Mouse (Mus musculus): ENCODE data around the gene Gch1. TPM values are rescaled to one million over a fixed set of nuclear protein-coding genes. Genes with fewer than 3 reads are reported as not detected.

Gene Gch1
- 1.3 TPM in 2 replicates for polyA plus RNA-seq (2012; rRNA removed)
- polyA plus RNA-seq (2014; fragmentation: Nextera tagmentation; extraction: Ambion mirVana) = 0.99 and 1.5 TPM in 2 replicates

DNA sequence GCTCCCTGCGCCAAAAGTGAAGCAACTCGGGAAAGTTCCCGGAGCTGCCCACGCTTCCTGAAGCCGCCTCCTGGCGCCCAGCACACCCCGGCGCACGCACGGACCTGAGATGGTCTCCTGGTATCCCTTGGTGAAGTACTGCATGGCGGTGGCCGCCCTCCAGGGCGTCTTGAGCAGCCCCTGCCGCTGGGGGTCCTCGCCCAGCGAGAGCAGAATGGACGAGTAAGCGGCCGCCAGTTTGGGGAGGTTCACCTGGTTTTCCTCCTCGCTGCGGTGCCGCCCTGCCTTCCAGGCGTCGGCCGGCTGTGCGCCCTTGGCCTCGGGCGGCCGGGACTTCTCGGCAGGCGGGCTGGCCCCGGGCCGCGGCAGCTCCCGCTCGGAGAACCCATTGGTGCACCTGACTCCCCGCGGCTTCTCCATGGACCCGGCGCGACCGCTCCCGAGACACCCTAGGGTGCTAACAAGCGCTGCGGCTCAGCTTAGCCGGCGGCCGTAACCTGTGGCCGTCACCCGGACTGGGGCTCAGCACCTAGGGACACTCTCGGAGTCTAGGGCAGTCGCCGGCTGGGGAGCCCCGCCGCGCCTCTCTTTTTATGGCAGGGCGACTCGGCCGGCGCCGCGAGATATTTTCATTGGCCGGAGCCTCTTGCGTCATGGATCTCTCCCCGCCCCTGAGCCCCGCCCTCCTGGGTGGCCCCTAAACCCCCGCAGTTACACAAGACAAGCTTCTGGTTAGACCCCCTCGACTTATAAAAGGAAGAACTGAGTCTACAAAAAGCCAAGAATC lies at the start of gene Gch1:
Gch1 (minus strand) TSS at position 566 of the 787 bp plus-strand sequence.
- 3% methylated on average over 53 of the region's 68 CpGs for WGBS

DNA sequence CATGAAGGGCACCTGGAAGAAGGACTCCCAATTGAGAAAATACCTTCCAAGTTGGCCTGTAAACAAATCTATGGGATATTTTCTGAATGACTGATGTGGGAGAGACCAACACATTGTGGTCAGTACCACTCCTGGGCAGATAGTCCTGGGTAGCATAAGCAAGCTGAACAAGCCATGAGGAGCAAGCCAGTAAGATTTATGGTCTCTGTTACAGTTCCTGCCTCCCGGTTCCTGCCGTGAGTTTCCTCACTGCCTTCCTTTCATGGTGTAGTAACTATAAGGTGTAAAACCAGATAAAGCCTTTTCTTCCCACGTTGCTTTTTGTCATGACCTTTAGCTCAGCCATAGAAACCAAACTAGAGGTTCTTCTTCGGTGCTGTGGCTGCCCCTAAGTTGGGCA lies 48.1 kb upstream of the Gch1 start:
- Histone ChIP-seq H3K9me3 (ENCODE audit: control insufficient read depth, low read length) (no peaks in the 10 kb centered on the region), H3K27me3 (ENCODE audit: control insufficient read depth, insufficient read depth, low read length) (no peaks in the 10 kb centered on the region), H3K4me2 (replicated peaks; ENCODE audit: low read depth, low read length, severe bottlenecking) (no peak overlapping the region), H3K9ac (ENCODE audit: low read depth, low read length, severe bottlenecking) (no peak overlapping the region), H3K36me3 (ENCODE audit: control insufficient read depth, insufficient read depth, low read length) (peaks cover 16% of the 10 kb centered on the region), H3K4me1 (ENCODE audit: control insufficient read depth, insufficient read depth, low read length) (no peaks in the 10 kb centered on the region), H3K4me3 (replicated peaks; ENCODE audit: low read length) (no peak overlapping the region), H3K27ac (replicated peaks; ENCODE audit: low read depth, low read length) (no peak overlapping the region)
- DNase-seq (ENCODE audit: low spot score) (no peak), ATAC-seq (ENCODE audit: low FRiP score, low read depth) (no peak)
- TF ChIP-seq POLR2A (IDR thresholded peaks at IDR 0.05; ENCODE audit: borderline replicate concordance, extremely low read depth, insufficient read depth, insufficient read length) = no peak
- 87% methylated on average over 4 of the region's 4 CpGs for WGBS

More for the DNA sequence above, at the start of gene Gch1:
- Histone ChIP-seq H3K9me3 (ENCODE audit: control insufficient read depth, low read length) (no peaks in the 10 kb centered on the region), H3K4me2 (replicated peaks; ENCODE audit: low read depth, low read length, severe bottlenecking) (peak within 1 kb of the TSS; percentile 100), H3K4me1 (ENCODE audit: control insufficient read depth, insufficient read depth, low read length) (peaks cover 5% of the 10 kb centered on the region; the same call in 1 of the 2 replicates), H3K36me3 (ENCODE audit: control insufficient read depth, insufficient read depth, low read length) (no peaks in the 10 kb centered on the region), H3K9ac (ENCODE audit: low read depth, low read length, severe bottlenecking) (peak within 1 kb of the TSS; percentile 46), H3K27ac (replicated peaks; ENCODE audit: low read depth, low read length) (no peak within 1 kb of the TSS), H3K27me3 (ENCODE audit: control insufficient read depth, insufficient read depth, low read length) (peaks cover 10% of the 10 kb centered on the region; the same call in 1 of the 2 replicates), H3K4me3 (replicated peaks; ENCODE audit: low read length) (peak within 1 kb of the TSS; percentile 61)
- peak; percentile 86 for ATAC-seq (ENCODE audit: low FRiP score, low read depth)
- peak; percentile 67 for DNase-seq (ENCODE audit: low spot score)
- TF ChIP-seq POLR2A (IDR thresholded peaks at IDR 0.05; ENCODE audit: borderline replicate concordance, extremely low read depth, insufficient read depth, insufficient read length) = no peak

DNA sequence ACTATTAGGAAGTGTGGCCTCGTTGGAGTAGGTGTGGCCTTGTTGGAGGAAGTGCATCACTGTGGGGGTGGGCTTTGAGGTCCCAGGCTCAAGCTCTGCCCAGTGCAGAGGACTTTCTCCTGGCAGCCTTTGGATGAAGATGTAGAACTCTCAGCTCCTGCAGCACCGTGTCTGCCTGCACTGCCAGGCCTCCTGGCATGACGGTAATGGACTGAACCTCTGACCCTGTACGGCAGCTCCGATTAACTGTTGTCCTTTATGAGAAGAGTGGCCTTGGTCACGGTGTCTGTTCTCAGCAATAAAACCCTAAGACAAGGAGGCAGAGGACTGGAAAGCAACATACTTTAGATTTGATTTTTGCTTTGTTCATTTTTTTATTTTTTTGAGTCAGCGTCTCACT lies 47.3 kb upstream of the Gch1 start:
- no peaks in the 10 kb centered on the region for H3K27me3 ChIP-seq (ENCODE audit: control insufficient read depth, insufficient read depth, low read length)
- WGBS = 90% methylated on average over 7 of the region's 7 CpGs
- ATAC-seq (ENCODE audit: low FRiP score, low read depth) (no peak), DNase-seq (ENCODE audit: low spot score) (no peak)
- H3K9ac ChIP-seq (ENCODE audit: low read depth, low read length, severe bottlenecking) = no peak overlapping the region
- no peaks in the 10 kb centered on the region for H3K9me3 ChIP-seq (ENCODE audit: control insufficient read depth, low read length)
- H3K4me3 ChIP-seq (replicated peaks; ENCODE audit: low read length) = no peak overlapping the region
- no peak overlapping the region for H3K27ac ChIP-seq (replicated peaks; ENCODE audit: low read depth, low read length)
- H3K36me3 ChIP-seq (ENCODE audit: control insufficient read depth, insufficient read depth, low read length) = peaks cover 9% of the 10 kb centered on the region
- H3K4me2 ChIP-seq (replicated peaks; ENCODE audit: low read depth, low read length, severe bottlenecking) = no peak overlapping the region
- no peak for TF ChIP-seq POLR2A (IDR thresholded peaks at IDR 0.05; ENCODE audit: borderline replicate concordance, extremely low read depth, insufficient read depth, insufficient read length)
- no peaks in the 10 kb centered on the region for H3K4me1 ChIP-seq (ENCODE audit: control insufficient read depth, insufficient read depth, low read length)

DNA sequence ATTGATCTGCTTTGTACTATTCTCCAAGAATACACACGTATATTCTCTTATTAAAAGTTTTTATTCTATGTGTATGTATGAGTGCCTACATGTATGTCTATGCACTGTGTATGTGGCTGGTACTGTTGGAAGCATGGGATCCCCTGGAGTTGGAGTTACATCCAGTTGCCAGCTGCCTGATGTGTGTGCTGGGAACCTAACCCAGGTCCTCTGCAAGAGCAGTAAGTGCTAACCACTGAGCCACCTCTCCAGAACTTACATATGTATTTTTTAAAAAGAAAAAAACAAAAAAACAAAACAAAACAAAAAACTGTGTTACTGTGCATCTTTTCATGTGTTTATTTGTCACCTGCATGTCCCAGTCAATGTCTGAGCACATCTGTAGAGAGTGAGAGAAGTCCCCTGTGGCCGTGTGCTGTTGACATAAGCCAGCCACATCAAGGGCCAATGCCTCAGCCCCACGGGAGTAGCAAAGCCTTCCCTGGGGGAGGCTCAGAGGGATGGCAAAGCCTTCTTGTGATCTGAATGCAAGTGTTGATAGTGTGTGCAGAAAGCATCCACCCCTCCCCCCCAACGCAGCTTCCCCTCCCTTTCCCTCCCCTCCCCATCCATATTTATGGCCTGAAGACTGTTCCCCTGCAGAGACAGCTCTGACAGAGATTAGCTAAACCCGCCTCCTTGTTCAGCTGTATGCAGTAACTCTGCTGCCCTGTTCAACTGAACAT lies 45.5 kb upstream of the Gch1 start:
- H3K36me3 ChIP-seq (ENCODE audit: control insufficient read depth, insufficient read depth, low read length) = no peaks in the 10 kb centered on the region
- WGBS = 79% methylated on average over 5 of the region's 5 CpGs
- H3K4me1 ChIP-seq (ENCODE audit: control insufficient read depth, insufficient read depth, low read length) = no peaks in the 10 kb centered on the region
- H3K9me3 ChIP-seq (ENCODE audit: control insufficient read depth, low read length) = no peaks in the 10 kb centered on the region
- H3K9ac ChIP-seq (ENCODE audit: low read depth, low read length, severe bottlenecking) = no peak overlapping the region
- H3K4me2 ChIP-seq (replicated peaks; ENCODE audit: low read depth, low read length, severe bottlenecking) = no peak overlapping the region
- TF ChIP-seq POLR2A (IDR thresholded peaks at IDR 0.05; ENCODE audit: borderline replicate concordance, extremely low read depth, insufficient read depth, insufficient read length) = no peak
- no peak for ATAC-seq (ENCODE audit: low FRiP score, low read depth)
- no peaks in the 10 kb centered on the region for H3K27me3 ChIP-seq (ENCODE audit: control insufficient read depth, insufficient read depth, low read length)
- DNase-seq (ENCODE audit: low spot score) = no peak
- H3K27ac ChIP-seq (replicated peaks; ENCODE audit: low read depth, low read length) = no peak overlapping the region
- H3K4me3 ChIP-seq (replicated peaks; ENCODE audit: low read length) = no peak overlapping the region

DNA sequence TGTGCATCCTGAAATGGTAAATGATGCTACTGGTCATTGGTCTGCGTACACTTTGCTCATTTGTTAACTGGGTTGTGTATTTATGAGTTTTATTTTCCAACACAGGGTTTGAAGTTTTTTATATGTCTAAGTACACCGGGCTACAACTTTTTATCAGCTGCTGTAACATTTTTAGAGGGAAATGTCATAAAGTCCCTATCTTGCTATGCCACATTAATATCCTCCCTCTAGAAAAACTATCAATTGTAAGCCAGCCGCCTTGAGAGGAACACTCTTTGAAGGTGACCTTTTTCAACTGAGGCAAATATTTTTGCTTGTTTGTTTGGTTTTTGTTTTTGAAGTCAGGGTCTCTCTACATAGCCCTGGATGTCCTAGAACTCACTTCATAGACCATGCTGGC lies 44.8 kb upstream of the Gch1 start:
- DNase-seq (ENCODE audit: low spot score) (no peak), ATAC-seq (ENCODE audit: low FRiP score, low read depth) (no peak)
- no peaks in the 10 kb centered on the region for H3K9me3 ChIP-seq (ENCODE audit: control insufficient read depth, low read length)
- no peaks in the 10 kb centered on the region for H3K36me3 ChIP-seq (ENCODE audit: control insufficient read depth, insufficient read depth, low read length)
- 86% methylated on average over 3 of the region's 3 CpGs for WGBS
- H3K4me2 ChIP-seq (replicated peaks; ENCODE audit: low read depth, low read length, severe bottlenecking) = no peak overlapping the region
- H3K4me1 ChIP-seq (ENCODE audit: control insufficient read depth, insufficient read depth, low read length) = no peaks in the 10 kb centered on the region
- TF ChIP-seq POLR2A (IDR thresholded peaks at IDR 0.05; ENCODE audit: borderline replicate concordance, extremely low read depth, insufficient read depth, insufficient read length) = no peak
- no peaks in the 10 kb centered on the region for H3K27me3 ChIP-seq (ENCODE audit: control insufficient read depth, insufficient read depth, low read length)
- H3K4me3 ChIP-seq (replicated peaks; ENCODE audit: low read length) = no peak overlapping the region
- H3K9ac ChIP-seq (ENCODE audit: low read depth, low read length, severe bottlenecking) = no peak overlapping the region
- no peak overlapping the region for H3K27ac ChIP-seq (replicated peaks; ENCODE audit: low read depth, low read length)

Measured in limb, embryonic 14.5 days (tissue).